In genomic region chr9:107384396-107384795, GRCm38 (mm10) we compare ENCODE assay signal across 17 mouse cellular contexts. TPM values are rescaled to one million over a fixed set of nuclear protein-coding genes. Genes with fewer than 3 reads are reported as not detected.
DNase-seq lines count a peak whose midpoint lies in the region; ATAC-seq and TF ChIP-seq lines count a peak whose summit lies in the region.
"Had no signal": no experiment of that assay in that cellular context is flagged by ENCODE, and none has a peak within 500 bp of the region (broad histone marks: within the 10 kb centered on the region; RNA-seq: fewer than 3 reads in every experiment).

No protein-coding gene starts in this region.

- no peak for DNase-seq in hindbrain, embryonic 11.5 days (ENCODE audit: low spot score)
- no peak for DNase-seq in hindbrain, embryonic 10.5 days (ENCODE audit: low spot score)
- peak; percentile 48 for DNase-seq in left cerebral cortex, postnatal 4 days
- no peak for DNase-seq in left cerebral cortex, adult 18-20 months (ENCODE audit: low spot score in 2 of 2)
- peak; percentile 62 to 69 for DNase-seq in cerebellum, adult 2 months
- DNase-seq in cerebellum, postnatal 36 days, result peak; percentile 23 to 37
- DNase-seq in adrenal gland, postnatal 4 days (ENCODE audit: low spot score in 2 of 2), result no peak
- DNase-seq: B cell, adult 2 months; gastrocnemius, postnatal 25 days; heart, adult 2 months; kidney, postnatal 10 days; lung, adult 2 months had no signal

- no peak overlapping the region for H3K27ac ChIP-seq in hindbrain, embryonic 11.5 days (ENCODE audit: low read depth, low read length)
- H3K27ac ChIP-seq in hindbrain, embryonic 10.5 days, result no peak overlapping the region
- no peak overlapping the region for H3K27ac ChIP-seq in cerebellum, adult 2 months (ENCODE audit: insufficient read depth, low read length)
- H3K27ac ChIP-seq: heart, adult 2 months; limb, embryonic 12.5 days; liver, embryonic 12.5 days had no signal

- H3K36me3 ChIP-seq in hindbrain, embryonic 11.5 days (ENCODE audit: control insufficient read depth, insufficient read depth, low read length), result no peaks in the 10 kb centered on the region
- H3K36me3 ChIP-seq in hindbrain, embryonic 10.5 days, result no peaks in the 10 kb centered on the region
- H3K36me3 ChIP-seq: limb, embryonic 12.5 days; liver, embryonic 12.5 days had no signal

- H3K4me2 ChIP-seq in hindbrain, embryonic 11.5 days (replicated peaks; ENCODE audit: low read depth, low read length), result no peak overlapping the region
- H3K4me2 ChIP-seq: limb, embryonic 12.5 days; liver, embryonic 12.5 days had no signal

- no peak overlapping the region for H3K9ac ChIP-seq in hindbrain, embryonic 11.5 days (ENCODE audit: low read depth, low read length)
- H3K9ac ChIP-seq: limb, embryonic 12.5 days; liver, embryonic 12.5 days had no signal

- H3K4me3 ChIP-seq in hindbrain, embryonic 11.5 days (ENCODE audit: low read depth, low read length), result no peak overlapping the region
- no peak overlapping the region for H3K4me3 ChIP-seq in hindbrain, embryonic 10.5 days
- no peak overlapping the region for H3K4me3 ChIP-seq in cerebellum, adult 2 months (replicated peaks; ENCODE audit: insufficient read depth, low read depth, low read length)
- H3K4me3 ChIP-seq: heart, adult 2 months; limb, embryonic 12.5 days; liver, embryonic 12.5 days had no signal

- no peaks in the 10 kb centered on the region for H3K9me3 ChIP-seq in hindbrain, embryonic 11.5 days (ENCODE audit: control insufficient read depth, low read length)
- no peaks in the 10 kb centered on the region for H3K9me3 ChIP-seq in hindbrain, embryonic 10.5 days
- H3K9me3 ChIP-seq: limb, embryonic 12.5 days; liver, embryonic 12.5 days had no signal

- 0 out of 2 replicates have a peak, but pooled peaks cover 2% of the 10 kb centered on the region for H3K4me1 ChIP-seq in hindbrain, embryonic 11.5 days (replicated peaks; ENCODE audit: control insufficient read depth, insufficient read depth, low read length)
- peaks cover 32% of the 10 kb centered on the region for H3K4me1 ChIP-seq in hindbrain, embryonic 10.5 days (replicated peaks)
- H3K4me1 ChIP-seq in cerebellum, adult 2 months (ENCODE audit: control insufficient read depth, insufficient read depth, low read length), result peaks cover 7% of the 10 kb centered on the region; the same call in 1 of the 2 replicates
- H3K4me1 ChIP-seq: liver, embryonic 12.5 days had no signal

- TF ChIP-seq POLR2A in cerebellum, adult 2 months (IDR thresholded peaks at IDR 0.05; ENCODE audit: borderline replicate concordance, insufficient read depth, low read length), result no peak

- intact Hi-C loops in left cerebral cortex, postnatal 4 days (cut with DNase I), result no loop called here

- TF ChIP-seq CTCF in cerebellum, adult 2 months (IDR thresholded peaks at IDR 0.05; ENCODE audit: borderline replicate concordance, insufficient read depth, low read depth, low read length), result no peak

- 28% methylated on average over 3 of the region's 3 CpGs for WGBS in hindbrain, embryonic 11.5 days
- 16% methylated on average over 3 of the region's 3 CpGs for WGBS in hindbrain, embryonic 10.5 days
- WGBS in cerebellum, adult 2 months, result 6% methylated on average over 3 of the region's 3 CpGs

- ATAC-seq in hindbrain, embryonic 11.5 days (ENCODE audit: low FRiP score), result peak; percentile 33; the same call in 1 of the 2 replicates
- ATAC-seq: inflammation-experienced regulatory T-cells, adult 6 months; liver, embryonic 12.5 days had no signal

- H3K27me3 ChIP-seq in hindbrain, embryonic 11.5 days (ENCODE audit: control insufficient read depth, insufficient read depth, low read length), result peaks cover 35% of the 10 kb centered on the region
- peaks cover 84% of the 10 kb centered on the region for H3K27me3 ChIP-seq in hindbrain, embryonic 10.5 days (ENCODE audit: insufficient read depth, poor library complexity, severe bottlenecking)
- H3K27me3 ChIP-seq in cerebellum, adult 2 months (ENCODE audit: control insufficient read depth, insufficient read depth, low read length), result no peaks in the 10 kb centered on the region

RNA-seq across cellular contexts. Expression of gene Cacna2d2, which starts 15.0 kb away (rescaled TPM):
- polyA plus RNA-seq in hindbrain, embryonic 11.5 days (2014; fragmentation: Nextera tagmentation; extraction: Ambion mirVana), result 2.0 and 4.2 TPM in 2 replicates
- 0.87 and 2.9 TPM in 2 replicates for polyA plus RNA-seq in hindbrain, embryonic 10.5 days (2016; fragmentation: Nextera tagmentation; extraction: Ambion mirVana)
- 10 to 100 TPM; 31.9 to 50.0 TPM for total RNA-seq in left cerebral cortex, postnatal 4 days (2021)
- 10 to 100 TPM; 24.3 to 29.7 TPM for total RNA-seq in left cerebral cortex, adult 18-20 months (2021)
- polyA plus RNA-seq in cerebellum, adult 2 months (2012; rRNA removed), result 130 and 148 TPM in 2 replicates
- 10 to 100 TPM; 10.1 to 10.9 TPM for total RNA-seq in adrenal gland, postnatal 4 days (2021)
- total RNA-seq: megakaryocyte-erythroid progenitor cell, adult 5-6 weeks; monocyte, adult 5-6 weeks had no signal

RNA-seq across cellular contexts. Expression of gene 6430571L13Rik, which starts 44.0 kb away (rescaled TPM):
- 1.6 and 1.9 TPM in 2 replicates for polyA plus RNA-seq in hindbrain, embryonic 11.5 days (2014; fragmentation: Nextera tagmentation; extraction: Ambion mirVana)
- polyA plus RNA-seq in hindbrain, embryonic 10.5 days (2016; fragmentation: Nextera tagmentation; extraction: Ambion mirVana), result 1.4 and 2.6 TPM in 2 replicates
- 1 to 10 TPM; 5.3 to 5.4 TPM for total RNA-seq in left cerebral cortex, postnatal 4 days (2021)
- 1 to 10 TPM; 4.1 to 4.2 TPM for total RNA-seq in left cerebral cortex, adult 18-20 months (2021)
- 44.9 and 52.5 TPM in 2 replicates for polyA plus RNA-seq in cerebellum, adult 2 months (2012; rRNA removed)
- total RNA-seq in adrenal gland, postnatal 4 days (2021), result 1 to 10 TPM; 4.2 to 4.3 TPM
- total RNA-seq: monocyte, adult 5-6 weeks had no signal

RNA-seq across cellular contexts. Expression of gene Hemk1, which starts 46.2 kb away (rescaled TPM):
- polyA plus RNA-seq in hindbrain, embryonic 11.5 days (2014; fragmentation: Nextera tagmentation; extraction: Ambion mirVana), result 9.7 and 10.8 TPM in 2 replicates
- 12.1 and 13.4 TPM in 2 replicates for polyA plus RNA-seq in hindbrain, embryonic 10.5 days (2016; fragmentation: Nextera tagmentation; extraction: Ambion mirVana)
- 10 to 100 TPM; 15.9 to 18.1 TPM for total RNA-seq in left cerebral cortex, postnatal 4 days (2021)
- total RNA-seq in left cerebral cortex, adult 18-20 months (2021), result 10 to 100 TPM; 14.7 to 16.8 TPM
- polyA plus RNA-seq in cerebellum, adult 2 months (2012; rRNA removed), result 27.8 and 31.7 TPM in 2 replicates
- 10 to 100 TPM; 19.5 to 23.7 TPM for total RNA-seq in adrenal gland, postnatal 4 days (2021)

Comparison
In these comparisons a context has a peak if more than half of its experiments do, and no peak if none do; other contexts are left out.
1. DNase-seq: peak in left cerebral cortex, postnatal 4 days (single experiment), cerebellum, adult 2 months (2 of 2) and cerebellum, postnatal 36 days (2 of 2); none in hindbrain, embryonic 11.5 days (single experiment), hindbrain, embryonic 10.5 days (single experiment), left cerebral cortex, adult 18-20 months (0 of 2) and adrenal gland, postnatal 4 days (0 of 2).